Mouse (Mus musculus) neural tube, embryonic 10.5 days (tissue): Measurements from ENCODE around the gene Pop7.

Source experiments
- DNase-seq: peaks from one replicate; pipeline ENCODE4 v3.0.0-alpha.2; 2017; ENCODE audit warnings: low spot score; ENCODE audit errors: extremely low spot score

The Pop7 gene

DNA sequence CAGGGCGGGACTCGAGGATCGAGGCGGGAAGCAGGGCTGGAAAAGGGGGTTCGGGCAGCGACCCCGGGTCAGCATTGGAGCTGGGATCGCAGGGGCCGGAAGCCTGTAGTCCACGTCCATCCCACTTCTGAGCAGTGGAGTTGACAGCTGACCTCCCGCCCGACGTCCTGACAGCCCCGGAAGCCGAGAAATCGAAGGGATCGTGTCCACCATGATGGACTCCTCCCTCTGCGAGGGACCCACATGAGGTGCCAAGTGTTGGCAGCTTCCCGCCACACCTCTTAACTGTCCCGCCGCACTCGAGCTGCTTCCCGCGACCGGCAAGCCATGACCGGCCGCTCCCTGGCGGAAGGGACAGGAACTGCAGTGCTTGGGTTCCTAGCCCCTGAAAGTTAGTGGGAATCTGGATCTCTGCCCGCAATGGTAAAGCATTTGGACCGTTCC lies 371 bp upstream of the Pop7 start:
- no peak for DNase-seq

- no peak for DNase-seq
These were observed 2.1 kb downstream of the Pop7 start for GRCm38 (mm10) chr5:137500186-137500585.

GRCm38 (mm10) chr5:137493831-137494230 lies 8.5 kb downstream of the Pop7 start:
- no peak for DNase-seq

- no peak for DNase-seq
These were observed 10.8 kb downstream of the Pop7 start for GRCm38 (mm10) chr5:137491559-137491958.

DNA sequence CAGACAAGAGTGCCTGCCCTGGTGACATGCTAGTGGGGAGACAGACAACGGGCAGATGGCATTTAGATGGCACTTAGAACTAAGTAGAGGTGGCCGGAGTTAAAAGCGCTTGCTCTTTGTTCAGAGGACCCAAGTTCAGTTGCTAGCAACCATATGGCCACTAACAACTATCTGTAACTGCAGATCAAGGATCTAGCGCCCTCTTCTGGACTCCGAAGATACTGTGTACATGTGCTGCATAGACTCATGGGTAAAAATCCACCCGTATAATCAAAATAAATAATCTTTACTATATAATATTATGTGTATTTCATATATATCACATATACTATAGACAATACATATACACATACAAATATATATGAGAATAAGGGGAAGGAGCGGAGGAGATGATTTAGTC lies 14.7 kb downstream of the Pop7 start:
- DNase-seq = no peak

- no peak for DNase-seq
These were observed 16.5 kb downstream of the Pop7 start for GRCm38 (mm10) chr5:137485851-137486155.

GRCm38 (mm10) chr5:137485071-137485850 lies 17.1 kb downstream of the Pop7 start:
- peak; percentile 50 for DNase-seq

- peak; percentile 35 for DNase-seq
These were observed 20.4 kb downstream of the Pop7 start for GRCm38 (mm10) chr5:137481897-137482296.

DNA sequence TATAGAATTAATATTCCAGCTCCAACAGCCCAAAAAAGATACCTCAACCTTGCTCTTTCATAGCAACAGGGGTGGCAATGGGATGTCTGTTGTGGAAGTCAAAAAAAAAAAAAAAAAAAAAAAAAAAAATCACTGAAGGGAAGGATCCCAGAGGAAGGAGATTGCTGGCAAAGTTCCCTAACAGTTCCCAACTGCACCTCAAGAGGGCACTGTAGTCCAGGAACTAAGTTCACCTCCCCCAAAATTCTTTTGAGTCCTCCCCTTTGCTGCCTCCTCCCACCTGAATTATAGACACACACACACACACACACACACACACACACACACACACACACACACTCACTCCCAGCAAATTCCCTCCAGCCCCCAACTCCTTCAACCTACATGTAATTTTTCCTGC lies 21.2 kb downstream of the Pop7 start:
- peak; percentile 78 for DNase-seq

- no peak for DNase-seq
These were observed 25.4 kb downstream of the Pop7 start, which contains the start of gene Zan for GRCm38 (mm10) chr5:137476964-137477363. Gene Zan, minus strand, starts transcription at chr5:137477064.

- no peak for DNase-seq
These were observed 28.0 kb downstream of the Pop7 start for GRCm38 (mm10) chr5:137474351-137474750.

DNA sequence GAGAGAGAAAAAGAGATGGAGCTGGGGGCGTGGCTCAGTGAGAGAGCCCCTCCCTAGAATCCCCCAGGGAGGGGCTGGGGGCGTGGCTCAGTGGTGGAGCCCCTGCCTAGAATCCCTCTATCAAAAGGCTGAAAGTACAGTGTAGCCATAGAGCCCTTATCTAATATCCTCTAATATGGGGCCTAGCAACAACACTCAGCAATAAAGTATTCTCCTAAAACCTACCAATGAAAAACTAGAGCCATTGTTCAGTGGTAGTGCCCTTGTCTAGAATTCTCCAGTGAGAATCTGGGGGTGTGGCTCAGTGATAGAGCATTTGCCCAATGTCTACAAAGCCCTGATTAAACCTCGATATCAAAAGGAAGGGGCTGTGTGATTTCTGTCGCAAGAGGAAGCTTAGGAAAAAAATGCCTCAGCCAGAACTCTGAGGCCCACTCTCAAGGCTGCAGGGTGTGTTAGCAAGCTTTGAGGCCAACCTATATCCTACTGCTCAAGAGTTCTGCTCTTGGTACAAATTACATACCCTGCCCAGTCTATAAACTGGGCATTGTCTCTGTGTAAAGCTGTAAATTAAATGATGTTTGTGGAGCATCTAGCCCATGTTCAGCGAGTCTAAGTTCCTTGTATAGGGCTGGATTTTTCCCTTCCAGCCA lies 29.9 kb downstream of the Pop7 start:
- DNase-seq = no peak

GRCm38 (mm10) chr5:137466946-137467345 lies 35.4 kb downstream of the Pop7 start:
- no peak for DNase-seq

- DNase-seq = no peak
These were observed 37.3 kb downstream of the Pop7 start for GRCm38 (mm10) chr5:137465049-137465448.

- DNase-seq = no peak
These were observed 46.3 kb downstream of the Pop7 start for GRCm38 (mm10) chr5:137455866-137456591.

- no peak for DNase-seq
These were observed 47.1 kb downstream of the Pop7 start for GRCm38 (mm10) chr5:137455206-137455605.
